16 mouse cellular contexts compared by ENCODE assay signal in the genomic region with DNA sequence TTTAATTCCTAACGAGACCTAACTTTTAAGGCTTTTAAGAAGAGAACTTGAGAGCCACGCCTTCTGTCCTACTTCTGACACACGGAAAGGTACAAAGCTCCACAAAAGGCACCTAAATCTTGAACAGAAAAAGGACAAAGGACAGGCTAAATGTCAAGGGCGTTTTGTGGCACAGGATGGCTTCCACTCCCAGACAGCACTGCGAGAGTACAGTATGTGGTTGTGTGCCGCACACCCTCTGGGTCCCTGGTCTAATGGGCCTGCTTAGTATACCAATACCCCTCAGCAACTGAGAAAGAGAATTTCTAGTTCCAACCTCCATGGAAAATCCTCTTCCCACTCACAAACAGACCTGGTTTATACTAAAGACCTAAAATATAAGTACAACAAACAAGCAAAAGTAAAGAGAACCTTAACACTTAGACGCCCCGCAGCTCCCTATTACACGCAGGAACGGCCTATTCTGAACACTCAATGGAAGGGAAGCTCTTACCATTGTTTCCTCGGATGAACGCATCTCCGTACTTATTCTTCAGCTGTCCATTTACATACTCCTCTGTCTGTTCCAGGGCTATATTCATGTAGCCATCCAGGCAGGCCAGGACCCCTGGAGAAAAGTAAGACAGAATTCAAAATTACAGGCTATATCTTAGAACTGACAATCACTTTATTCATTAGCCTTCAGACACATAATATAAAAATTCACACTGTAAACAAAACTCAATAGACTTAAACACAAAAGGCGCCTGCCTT. TPM values are rescaled to one million over a fixed set of nuclear protein-coding genes. Genes with fewer than 3 reads are reported as not detected.
DNase-seq lines count a peak whose midpoint lies in the region; ATAC-seq lines count a peak whose summit lies in the region.
"Had no signal": no experiment of that assay in that cellular context is flagged by ENCODE, and none has a peak within 500 bp of the region (broad histone marks: within the 10 kb centered on the region; RNA-seq: fewer than 3 reads in every experiment).

No protein-coding gene starts in this region.

- no peak overlapping the region for H3K4me2 ChIP-seq in heart, embryonic 12.5 days
- H3K4me2 ChIP-seq in neural tube, embryonic 13.5 days = no peak overlapping the region
- H3K4me2 ChIP-seq in hindbrain, embryonic 16.5 days (ENCODE audit: low read length) = no peak overlapping the region
- H3K4me2 ChIP-seq: kidney, embryonic 15.5 days; liver, embryonic 13.5 days had no signal

- 91% methylated on average over 14 of the region's 14 CpGs for WGBS in heart, embryonic 12.5 days
- WGBS in neural tube, embryonic 13.5 days = 64% methylated on average over 14 of the region's 14 CpGs
- 60% methylated on average over 14 of the region's 14 CpGs for WGBS in hindbrain, embryonic 16.5 days

- H3K27ac ChIP-seq in heart, embryonic 12.5 days (ENCODE audit: poor library complexity, severe bottlenecking) = no peak overlapping the region
- 0 out of 2 replicates have a peak overlapping the region, but pooled peaks have one; percentile 23 for H3K27ac ChIP-seq in neural tube, embryonic 13.5 days (replicated peaks)
- peak overlapping the region; percentile 34 for H3K27ac ChIP-seq in hindbrain, embryonic 16.5 days (ENCODE audit: low read depth, low read length)
- H3K27ac ChIP-seq: embryonic facial prominence, embryonic 10.5 days; kidney, embryonic 15.5 days; liver, embryonic 13.5 days had no signal

- H3K4me3 ChIP-seq in heart, embryonic 12.5 days = no peak overlapping the region
- H3K4me3 ChIP-seq in neural tube, embryonic 13.5 days = no peak overlapping the region
- no peak overlapping the region for H3K4me3 ChIP-seq in hindbrain, embryonic 16.5 days (ENCODE audit: low read length)
- H3K4me3 ChIP-seq: embryonic facial prominence, embryonic 10.5 days; kidney, embryonic 15.5 days; liver, embryonic 13.5 days had no signal

- no peaks in the 10 kb centered on the region for H3K9me3 ChIP-seq in heart, embryonic 12.5 days (replicated peaks)
- no peaks in the 10 kb centered on the region for H3K9me3 ChIP-seq in neural tube, embryonic 13.5 days
- no peaks in the 10 kb centered on the region for H3K9me3 ChIP-seq in hindbrain, embryonic 16.5 days (ENCODE audit: control insufficient read depth, low read length)
- H3K9me3 ChIP-seq: embryonic facial prominence, embryonic 10.5 days; kidney, embryonic 15.5 days; liver, embryonic 13.5 days had no signal

- ATAC-seq in heart, embryonic 12.5 days (ENCODE audit: insufficient number of reproducible peaks, low FRiP score) = no peak
- no peak for ATAC-seq in neural tube, embryonic 13.5 days (ENCODE audit: low read depth)
- peak; percentile 37 for ATAC-seq in hindbrain, embryonic 16.5 days
- ATAC-seq: inflammation-experienced regulatory T-cells, adult 6 months had no signal

- peaks cover 82% of the 10 kb centered on the region for H3K36me3 ChIP-seq in heart, embryonic 12.5 days
- H3K36me3 ChIP-seq in neural tube, embryonic 13.5 days = peaks cover 74% of the 10 kb centered on the region
- peaks cover 16% of the 10 kb centered on the region for H3K36me3 ChIP-seq in hindbrain, embryonic 16.5 days (ENCODE audit: control insufficient read depth, insufficient read depth, low read length)

- H3K27me3 ChIP-seq in heart, embryonic 12.5 days (replicated peaks) = no peaks in the 10 kb centered on the region
- no peaks in the 10 kb centered on the region for H3K27me3 ChIP-seq in neural tube, embryonic 13.5 days
- H3K27me3 ChIP-seq in hindbrain, embryonic 16.5 days (replicated peaks; ENCODE audit: control insufficient read depth, insufficient read depth, low read length) = no peaks in the 10 kb centered on the region
- H3K27me3 ChIP-seq: kidney, embryonic 15.5 days; liver, embryonic 13.5 days had no signal

- H3K4me1 ChIP-seq in heart, embryonic 12.5 days (replicated peaks) = no peaks in the 10 kb centered on the region
- H3K4me1 ChIP-seq in neural tube, embryonic 13.5 days (replicated peaks) = peaks cover 17% of the 10 kb centered on the region
- no peaks in the 10 kb centered on the region for H3K4me1 ChIP-seq in hindbrain, embryonic 16.5 days (ENCODE audit: control insufficient read depth, insufficient read depth, low read depth, low read length)
- H3K4me1 ChIP-seq: embryonic facial prominence, embryonic 10.5 days had no signal

- H3K9ac ChIP-seq in heart, embryonic 12.5 days = no peak overlapping the region
- no peak overlapping the region for H3K9ac ChIP-seq in neural tube, embryonic 13.5 days
- no peak overlapping the region for H3K9ac ChIP-seq in hindbrain, embryonic 16.5 days (ENCODE audit: low read depth, low read length)
- H3K9ac ChIP-seq: kidney, embryonic 15.5 days; liver, embryonic 13.5 days had no signal

- peak; percentile 35 for DNase-seq in heart, adult 11 months
- DNase-seq in neural tube, embryonic 10.5 days (ENCODE audit: extremely low spot score, low spot score) = no peak
- DNase-seq in cerebellum, adult 18-20 months = no peak
- no peak for DNase-seq in thymus, postnatal 0 days (ENCODE audit: low spot score)
- DNase-seq: adrenal gland, postnatal 36 days; B cell, adult 2 months; gastrocnemius, postnatal 25 days; heart, postnatal 10 days; liver, embryonic 13.5 days; thymus, postnatal 4 days had no signal

RNA-seq across cellular contexts. Expression of gene Lsm6, which starts 11.3 kb away (rescaled TPM):
- polyA plus RNA-seq in heart, embryonic 12.5 days (2016; fragmentation: Nextera tagmentation; extraction: Ambion mirVana) = 166 TPM in 2 replicates
- polyA plus RNA-seq in neural tube, embryonic 13.5 days (2015; fragmentation: Nextera tagmentation; extraction: Ambion mirVana) = 165 and 170 TPM in 2 replicates
- 133 and 139 TPM in 2 replicates for polyA plus RNA-seq in hindbrain, embryonic 16.5 days (2015; fragmentation: Nextera tagmentation; extraction: Ambion mirVana)
- 228 and 236 TPM in 2 replicates for polyA plus RNA-seq in thymus, postnatal 0 days (2015; fragmentation: Nextera tagmentation; extraction: Ambion mirVana)
